Mouse (Mus musculus) c-Kit-negative CD71-positive TER-119-positive erythroid progenitor cells, embryonic 14.5 days (primary cell): Measurements from ENCODE around the gene Plvap.
"Not testable (repeated sequence)": the region's sequence is repeated elsewhere in the genome, so short reads cannot be mapped to it uniquely, and the experiment has no call there.

Experiments used
- DNase-seq: peaks from one replicate; pipeline ENCODE4 v3.0.0-alpha.2; 2013; ENCODE audit warnings: low read depth, low spot score

The Plvap gene

DNA sequence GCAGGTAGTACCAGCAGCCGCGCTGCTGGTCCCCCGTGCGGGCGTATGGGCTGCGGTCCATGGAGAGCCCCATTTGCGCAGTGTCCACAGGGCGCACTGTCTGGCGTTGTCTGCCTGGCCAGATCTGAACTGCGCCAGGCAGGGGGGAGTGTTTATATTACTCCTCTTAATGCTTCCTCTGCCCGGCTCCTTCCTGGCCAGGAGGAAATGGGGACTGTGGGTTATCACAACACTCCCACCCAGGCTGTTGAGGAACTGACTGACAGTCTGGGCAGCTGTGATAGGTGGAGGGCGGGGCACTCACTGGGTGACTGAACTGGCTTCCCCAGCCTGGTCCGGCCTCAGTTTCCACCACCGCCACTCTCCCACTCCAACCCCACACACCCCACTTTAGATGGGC, at the start of gene Plvap:
Gene Plvap, minus strand, starts transcription at position 109 of the 400 bp plus-strand sequence.
- DNase-seq = no peak

GRCm38 (mm10) chr8:71560765-71561164, 49.2 kb upstream of the Plvap start:
- no peak for DNase-seq

- no peak for DNase-seq
Observed at GRCm38 (mm10) chr8:71560071-71560470, 48.5 kb upstream of the Plvap start.

- peak; percentile 63 for DNase-seq
Observed at GRCm38 (mm10) chr8:71558958-71559690, 47.6 kb upstream of the Plvap start.

- no peak for DNase-seq
Observed at GRCm38 (mm10) chr8:71558071-71558957, 46.8 kb upstream of the Plvap start, which contains the start of gene Tmem221. TSS of gene Tmem221 (minus strand) at chr8:71558871.

DNA sequence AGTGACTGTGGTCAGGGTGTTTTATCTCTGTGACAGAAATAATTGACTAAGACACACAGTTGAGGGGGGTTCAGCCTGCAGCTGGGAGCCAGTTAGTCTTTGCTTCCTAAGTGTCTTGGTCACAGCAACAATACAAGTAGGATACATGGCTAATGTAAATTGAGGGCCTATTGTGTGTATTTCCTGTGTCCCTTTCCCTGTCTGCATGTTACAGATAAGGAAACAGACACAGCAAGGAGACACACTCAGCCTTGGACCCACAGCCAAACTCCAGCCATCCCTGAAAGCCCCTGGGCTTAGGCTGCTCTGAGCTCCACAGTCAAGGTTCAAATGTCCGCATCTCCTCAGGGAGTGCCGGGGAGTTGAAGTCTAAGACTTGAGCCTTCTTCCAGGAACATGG, 43.1 kb upstream of the Plvap start:
- DNase-seq = no peak

GRCm38 (mm10) chr8:71554001-71554400, 42.4 kb upstream of the Plvap start:
- DNase-seq = no peak

- no peak for DNase-seq
Observed at GRCm38 (mm10) chr8:71552770-71553169, 41.2 kb upstream of the Plvap start.

DNA sequence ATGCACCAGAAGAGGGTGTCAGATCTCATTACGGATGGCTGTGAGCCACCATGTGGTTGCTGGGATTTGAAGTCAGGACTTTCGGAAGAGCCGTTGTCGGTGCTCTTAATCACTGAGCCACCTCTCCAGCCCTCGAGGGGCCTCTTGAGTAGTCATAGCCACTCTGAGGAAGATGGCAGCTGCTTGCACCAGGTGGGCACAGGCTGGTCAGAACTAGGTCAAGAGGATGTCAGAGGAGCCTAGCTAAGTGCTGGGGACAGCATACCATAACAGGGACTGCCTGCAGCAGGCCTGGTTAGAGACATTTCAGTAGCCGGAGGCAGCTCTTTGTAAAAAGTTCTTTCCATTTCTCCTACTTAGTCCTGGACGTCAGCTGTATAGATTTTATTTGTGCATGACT, 39.2 kb upstream of the Plvap start:
- DNase-seq = no peak

DNA sequence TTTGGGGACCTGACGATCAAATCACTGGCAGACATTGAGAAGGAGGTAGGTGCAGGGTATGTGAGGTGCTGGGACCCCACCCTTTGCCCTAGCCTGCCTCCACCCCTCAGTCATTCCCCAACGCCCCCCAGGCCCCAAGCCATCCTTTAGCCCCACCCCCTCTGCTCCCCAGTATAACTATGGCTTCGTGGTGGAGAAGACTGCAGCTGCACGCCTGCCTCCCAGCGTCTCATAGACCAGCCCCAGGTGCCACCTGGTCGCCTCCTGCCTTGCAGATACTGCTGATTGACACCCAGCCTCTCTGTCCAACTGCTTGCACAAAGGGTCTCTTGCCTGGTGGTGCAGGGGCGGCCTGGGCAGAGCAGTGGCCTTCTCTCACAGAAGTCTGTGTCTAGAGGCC, 36.0 kb upstream of the Plvap start:
- no peak for DNase-seq

- DNase-seq = no peak
Observed at GRCm38 (mm10) chr8:71545053-71545452, 33.5 kb upstream of the Plvap start.

DNA sequence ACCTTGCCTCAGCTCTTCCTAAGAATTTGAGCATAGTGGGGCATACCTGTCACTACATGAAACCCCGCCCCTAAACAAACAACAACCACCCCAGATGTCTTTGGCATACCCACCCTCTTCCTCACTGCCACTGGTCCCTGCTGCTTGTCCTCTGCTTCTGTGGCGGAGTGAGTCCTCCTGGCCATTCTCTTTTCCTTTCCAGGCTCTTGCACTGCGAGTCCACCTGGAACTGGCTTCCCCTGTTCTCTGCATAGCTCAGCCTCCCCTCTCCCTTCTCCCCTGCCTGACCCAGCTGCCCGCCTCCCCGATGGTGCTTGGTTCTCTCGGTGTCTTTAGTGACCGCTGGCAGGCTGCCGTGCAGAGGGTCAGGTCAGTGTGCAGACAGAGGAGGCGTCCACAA, 32.2 kb upstream of the Plvap start:
- DNase-seq = no peak

- DNase-seq = peak; percentile 87
Observed at GRCm38 (mm10) chr8:71542632-71543343, 31.2 kb upstream of the Plvap start, which contains the start of gene Mvb12a. TSS of gene Mvb12a (plus strand) at chr8:71542922.

GRCm38 (mm10) chr8:71537028-71537867, 25.7 kb upstream of the Plvap start, which contains the start of gene Bst2:
TSS of gene Bst2 (minus strand) at chr8:71537456.
- peak; percentile 84 for DNase-seq

DNA sequence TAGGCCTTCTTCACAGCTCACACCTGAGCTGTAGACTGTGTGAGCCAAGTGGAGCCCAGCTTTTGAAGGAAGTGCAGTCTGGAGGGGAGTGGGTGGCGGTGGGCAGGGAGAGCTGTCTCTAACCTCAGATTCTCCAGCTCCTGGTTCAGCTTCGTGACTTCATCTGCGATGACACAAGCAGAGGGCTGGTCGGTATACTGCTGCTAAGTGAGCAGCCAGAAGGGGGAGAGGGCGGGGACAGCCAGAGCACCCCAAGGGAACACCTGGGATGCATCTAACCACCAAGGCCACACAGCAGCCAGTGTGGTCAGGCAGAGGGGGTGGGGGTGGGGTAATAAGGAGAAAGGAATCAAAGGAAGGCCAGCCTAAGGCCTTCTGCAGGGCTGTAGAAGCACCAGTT, 24.1 kb upstream of the Plvap start:
- DNase-seq = no peak

DNA sequence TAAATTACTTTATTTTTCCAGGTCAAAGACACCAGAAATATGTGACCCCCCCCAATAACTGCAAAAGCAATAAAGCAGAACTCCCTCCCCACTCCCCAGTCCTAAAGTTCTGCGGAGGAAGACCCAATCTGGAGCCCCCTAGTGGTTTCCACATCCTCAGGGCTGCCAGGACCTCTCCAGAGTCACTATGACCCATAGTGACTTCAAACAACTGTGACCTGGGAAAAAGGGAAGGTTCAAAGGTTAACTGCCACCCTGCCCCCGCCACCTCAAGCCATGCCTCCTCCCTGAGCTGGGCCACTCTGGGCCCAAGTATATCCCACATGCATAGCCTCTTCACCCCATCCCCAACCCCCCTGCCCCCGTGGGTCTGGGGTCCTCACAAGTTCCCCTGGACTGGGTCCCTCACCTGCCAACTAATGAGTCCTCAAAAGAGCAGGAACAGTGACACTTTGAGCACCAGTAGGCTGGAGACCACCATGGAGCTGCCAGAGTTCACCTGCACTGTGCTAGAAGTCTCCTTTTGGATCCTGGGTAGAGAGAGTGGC, 22.8 kb upstream of the Plvap start:
- no peak for DNase-seq

- not testable (repeated sequence) for DNase-seq
Observed at GRCm38 (mm10) chr8:71530735-71531467, 19.3 kb upstream of the Plvap start.

DNA sequence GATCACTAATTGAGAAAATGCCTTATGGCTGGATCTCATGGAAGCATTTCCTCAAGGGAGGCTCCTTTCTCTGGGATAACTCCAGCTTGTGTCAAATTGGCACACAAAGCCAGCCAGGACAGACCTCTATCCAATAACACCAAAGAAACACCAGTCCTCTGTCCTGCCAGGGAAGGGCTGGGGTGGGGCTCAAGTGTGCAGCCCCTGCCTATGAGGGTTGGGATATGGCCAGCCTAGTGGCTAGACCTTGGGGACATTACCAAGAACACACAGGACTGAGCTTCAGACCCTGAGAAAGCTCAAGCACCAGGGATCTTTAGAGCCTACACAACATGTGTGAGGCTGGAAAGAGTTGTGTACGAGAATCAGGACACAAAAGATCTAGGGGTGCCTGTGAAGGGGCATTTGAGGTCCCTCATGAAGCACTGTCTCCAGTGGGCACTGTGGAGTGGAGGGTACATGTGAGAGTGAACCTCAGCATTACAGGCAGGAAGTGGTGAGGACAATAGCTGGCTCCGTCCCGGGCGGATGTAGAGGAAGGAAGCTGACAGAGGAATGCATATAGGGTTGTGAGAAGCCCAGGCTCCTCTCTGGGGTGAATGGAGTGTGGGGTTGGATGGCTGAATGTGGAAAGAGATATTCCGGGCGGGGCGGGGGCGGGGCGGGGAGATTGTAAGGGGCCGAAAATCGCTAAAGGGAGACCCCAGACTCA, 17.0 kb upstream of the Plvap start:
- DNase-seq = no peak

DNA sequence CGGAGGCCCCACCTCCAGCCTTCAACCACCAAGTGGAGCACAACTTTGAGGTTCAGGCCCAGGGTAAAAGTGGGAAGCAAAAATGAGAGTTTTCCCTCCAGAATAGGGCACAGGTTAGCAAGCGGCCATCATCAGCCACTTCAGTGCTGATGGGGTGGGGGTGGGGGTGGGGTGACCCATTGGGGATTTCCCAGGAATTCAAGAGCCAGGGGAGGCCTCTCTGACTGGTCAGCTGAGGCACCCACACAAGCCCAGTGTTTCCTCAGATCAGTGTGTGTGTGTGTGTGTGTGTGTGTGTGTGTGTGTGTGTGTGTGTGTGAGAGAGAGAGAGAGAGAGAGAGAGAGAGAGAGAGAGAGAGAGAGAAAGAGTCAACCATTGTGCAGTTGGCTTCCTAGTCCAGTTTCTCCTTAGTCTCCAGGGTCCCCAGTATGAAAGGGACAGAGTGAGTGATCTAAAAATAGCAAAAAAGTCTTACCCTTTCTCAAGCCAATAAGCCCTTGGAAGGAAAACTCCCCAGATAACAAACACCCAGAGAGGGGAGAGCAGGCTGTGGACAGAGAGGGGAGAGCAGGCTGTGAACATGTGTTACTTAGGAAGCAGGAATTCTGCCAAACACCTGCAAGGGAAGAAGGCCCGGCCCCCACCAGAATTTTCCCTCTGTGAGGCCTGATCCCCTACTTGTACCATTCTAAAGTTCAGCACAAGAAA, 15.8 kb upstream of the Plvap start:
- DNase-seq = no peak
